Mouse (Mus musculus): Measurements from ENCODE around the gene Nup205.

- TF ChIP-seq POLR2A (IDR thresholded peaks at IDR 0.05; ENCODE audit: borderline replicate concordance, extremely low read depth, insufficient read depth, insufficient read length, poor library complexity, severe bottlenecking) (no peak), CTCF (IDR thresholded peaks at IDR 0.05; ENCODE audit: borderline replicate concordance, extremely low read depth, insufficient read depth, insufficient read length) (no peak)
Observed at GRCm38 (mm10) chr6:35133246-35133578, 44.0 kb upstream of the Nup205 start.

All from brain, embryonic 14.5 days (tissue).